Comparison of ENCODE assay signal across 18 mouse cellular contexts in genomic region chr10:118956352-118956751, GRCm38 (mm10).
A peak's percentile ranks its signal among the peaks of the same experiment; 100 is the strongest.
DNase-seq lines count a peak whose midpoint lies in the region; ATAC-seq and TF ChIP-seq lines count a peak whose summit lies in the region.
"Had no signal": no experiment of that assay in that cellular context is flagged by ENCODE, and none has a peak within 500 bp of the region (broad histone marks: within the 10 kb centered on the region; RNA-seq: fewer than 3 reads in every experiment).

No protein-coding gene starts in this region.

- no peak for TF ChIP-seq CTCF in brain, embryonic 14.5 days (IDR thresholded peaks at IDR 0.05; ENCODE audit: borderline replicate concordance, extremely low read depth, insufficient read depth, insufficient read length)
- no peak for TF ChIP-seq CTCF in left cerebral cortex, adult 2 months (IDR thresholded peaks at IDR 0.05)

- ATAC-seq in forebrain, embryonic 16.5 days = peak; percentile 87
- ATAC-seq: intestine, postnatal 0 days had no signal

- H3K27me3 ChIP-seq in forebrain, embryonic 16.5 days (replicated peaks; ENCODE audit: control insufficient read depth, insufficient read depth, low read length) = no peaks in the 10 kb centered on the region
- H3K27me3 ChIP-seq in hindbrain, embryonic 10.5 days (ENCODE audit: insufficient read depth, poor library complexity, severe bottlenecking) = peaks cover 28% of the 10 kb centered on the region
- H3K27me3 ChIP-seq: limb, embryonic 15.5 days; lung, embryonic 15.5 days had no signal

- H3K4me3 ChIP-seq in forebrain, embryonic 16.5 days (replicated peaks; ENCODE audit: low read length) = no peak overlapping the region
- H3K4me3 ChIP-seq in left cerebral cortex, adult 2 months = no peak overlapping the region
- H3K4me3 ChIP-seq in hindbrain, embryonic 10.5 days = no peak overlapping the region
- H3K4me3 ChIP-seq: heart, embryonic 12.5 days; limb, embryonic 15.5 days; lung, embryonic 15.5 days; megakaryocyte, embryonic 14.5 days; neural tube, embryonic 13.5 days had no signal

- H3K9ac ChIP-seq in forebrain, embryonic 16.5 days (replicated peaks; ENCODE audit: low read depth, low read length) = no peak overlapping the region
- H3K9ac ChIP-seq: heart, embryonic 12.5 days; limb, embryonic 15.5 days; lung, embryonic 15.5 days; neural tube, embryonic 13.5 days had no signal

- DNase-seq in layer of hippocampus, adult 11-12 months (ENCODE audit: low spot score) = peak; percentile 18
- no peak for DNase-seq in layer of hippocampus, postnatal 25 days (ENCODE audit: extremely low spot score in 1 of 2, low spot score in 1 of 2)
- peak; percentile 76 for DNase-seq in brain, embryonic 14.5 days (ENCODE audit: low read depth)
- DNase-seq in left cerebral cortex, adult 2 months (ENCODE audit: extremely low spot score in 1 of 2, low spot score in 2 of 2) = peak; percentile 12 to 30
- no peak for DNase-seq in adrenal gland, adult (ENCODE audit: inconsistent age in 2 of 2, low spot score in 1 of 2)
- DNase-seq in ovary, postnatal 14 days (ENCODE audit: low spot score) = no peak
- no peak for DNase-seq in hindbrain, embryonic 10.5 days (ENCODE audit: low spot score)
- DNase-seq: adrenal gland, postnatal 14 days; cerebellum, postnatal 36 days; kidney, postnatal 25 days had no signal

- TF ChIP-seq POLR2A in brain, embryonic 14.5 days (IDR thresholded peaks at IDR 0.05; ENCODE audit: borderline replicate concordance, extremely low read depth, insufficient read depth, insufficient read length, poor library complexity, severe bottlenecking) = no peak

- no peak overlapping the region for H3K27ac ChIP-seq in forebrain, embryonic 16.5 days (ENCODE audit: low read length)
- H3K27ac ChIP-seq in left cerebral cortex, adult 2 months = peak overlapping the region; percentile 55
- no peak overlapping the region for H3K27ac ChIP-seq in hindbrain, embryonic 10.5 days
- H3K27ac ChIP-seq: limb, embryonic 15.5 days; lung, embryonic 15.5 days; neural tube, embryonic 13.5 days had no signal

- H3K9me3 ChIP-seq in forebrain, embryonic 16.5 days (ENCODE audit: control insufficient read depth, low read length) = no peaks in the 10 kb centered on the region
- H3K9me3 ChIP-seq in hindbrain, embryonic 10.5 days = no peaks in the 10 kb centered on the region
- H3K9me3 ChIP-seq: heart, embryonic 12.5 days; limb, embryonic 15.5 days; lung, embryonic 15.5 days; megakaryocyte, embryonic 14.5 days; neural tube, embryonic 13.5 days had no signal

- H3K4me2 ChIP-seq in forebrain, embryonic 16.5 days (ENCODE audit: low read length) = no peak overlapping the region
- H3K4me2 ChIP-seq: heart, embryonic 12.5 days; limb, embryonic 15.5 days; lung, embryonic 15.5 days; neural tube, embryonic 13.5 days had no signal

- 42% methylated on average over 9 of the region's 9 CpGs for WGBS in forebrain, embryonic 16.5 days
- 80% methylated on average over 9 of the region's 9 CpGs for WGBS in hindbrain, embryonic 10.5 days

- peaks cover 16% of the 10 kb centered on the region for H3K4me1 ChIP-seq in forebrain, embryonic 16.5 days (replicated peaks; ENCODE audit: control insufficient read depth, insufficient read depth, low read length)
- H3K4me1 ChIP-seq in hindbrain, embryonic 10.5 days (replicated peaks) = peaks cover 23% of the 10 kb centered on the region
- H3K4me1 ChIP-seq: limb, embryonic 15.5 days; lung, embryonic 15.5 days; megakaryocyte, embryonic 14.5 days had no signal

- no peaks in the 10 kb centered on the region for H3K36me3 ChIP-seq in forebrain, embryonic 16.5 days (ENCODE audit: control insufficient read depth, insufficient read depth)
- no peaks in the 10 kb centered on the region for H3K36me3 ChIP-seq in hindbrain, embryonic 10.5 days
- H3K36me3 ChIP-seq: G1E; heart, embryonic 12.5 days; limb, embryonic 15.5 days; lung, embryonic 15.5 days; neural tube, embryonic 13.5 days had no signal

- intact Hi-C loops in left cerebral cortex, adult 2 months (cut with DNase I) = loop anchor here (1.0 kb wide), 1 partner anchor 87 kb away; no protein-coding TSS in a partner anchor

Comparison
In these comparisons a context has a peak if more than half of its experiments do, and no peak if none do; other contexts are left out.
1. DNase-seq: peak in layer of hippocampus, adult 11-12 months (single experiment), brain, embryonic 14.5 days (single experiment) and left cerebral cortex, adult 2 months (2 of 2); none in layer of hippocampus, postnatal 25 days (0 of 2), adrenal gland, adult (0 of 2), ovary, postnatal 14 days (single experiment) and hindbrain, embryonic 10.5 days (single experiment).